Mouse (Mus musculus) midbrain, embryonic 10.5 days (tissue): ENCODE data around the gene Olfr298. TPM values are rescaled to one million over a fixed set of nuclear protein-coding genes. Genes with fewer than 3 reads are reported as not detected.

Experiments
- DNase-seq: peaks from one replicate; pipeline ENCODE4 v3.0.0-alpha.2; 2017; ENCODE audit warnings: low spot score
- H3K27ac ChIP-seq: fragments of 300-500 bp; sonication (generic); replicated peaks from 2 replicates; pipeline ENCODE4 v1.5.1; 2016; ENCODE audit warnings: mild to moderate bottlenecking
- H3K27me3 ChIP-seq: fragments of 300-500 bp; sonication (generic); 2 replicates; pipeline ENCODE4 v1.6.1; 2016; ENCODE audit warnings: low read depth, mild to moderate bottlenecking; ENCODE audit not compliant: poor library complexity, severe bottlenecking
- H3K36me3 ChIP-seq: fragments of 300-500 bp; sonication (generic); 2 replicates; pipeline ENCODE4 v1.6.1; 2016; ENCODE audit warnings: mild to moderate bottlenecking, moderate library complexity
- H3K4me1 ChIP-seq: fragments of 300-500 bp; sonication (generic); 2 replicates; pipeline ENCODE4 v1.6.1; 2016
- H3K4me3 ChIP-seq: fragments of 300-500 bp; sonication (generic); 2 replicates; pipeline ENCODE4 v1.5.1; 2016; ENCODE audit warnings: mild to moderate bottlenecking, moderate library complexity
- H3K9me3 ChIP-seq: fragments of 300-500 bp; sonication (generic); replicated peaks from 2 replicates; pipeline ENCODE4 v1.6.1; 2016; ENCODE audit warnings: mild to moderate bottlenecking
- WGBS: fragments of 180-500 bp; shearing (Covaris S2); methylation state at CpG from one replicate; pipeline ENCODE4 v1.1.7; 2016; 5-methylcytosine and 5-hydroxymethylcytosine counted together
- polyA plus RNA-seq: library from polyadenylated mRNA; unstranded; fragments of >200 nt; fragmentation: Nextera tagmentation; extraction: Ambion mirVana; gene quantifications from 2 replicates; pipeline ENCODE4 v1.2.1, GENCODE M21; 2016

The Olfr298 gene
- not detected in 2 replicates for polyA plus RNA-seq

DNA sequence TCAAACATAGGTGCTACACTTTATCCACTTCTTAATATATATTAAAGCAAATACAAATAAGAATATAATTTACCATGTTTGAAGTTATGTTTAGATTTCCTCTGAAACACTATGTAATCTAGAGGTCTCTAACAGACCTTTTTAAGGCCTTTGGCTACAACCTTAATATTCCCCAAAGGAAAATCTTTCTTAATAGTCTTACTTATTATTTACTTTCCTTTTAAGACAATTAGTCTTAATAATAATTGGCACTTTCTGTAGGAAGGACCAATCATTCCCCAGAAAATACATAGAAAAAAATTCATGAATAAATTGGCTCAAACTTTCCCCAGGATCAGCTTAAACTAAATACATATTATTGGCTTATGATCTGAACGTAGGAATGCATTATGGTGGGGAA, at the start of gene Olfr298:
TSS of gene Olfr298 (minus strand) at position 101 of the 400 bp plus-strand sequence.
- H3K4me3 ChIP-seq: no peak within 1 kb of the TSS
- 83% methylated on average over 1 of the region's 1 CpGs for WGBS
- no peak within 1 kb of the TSS for H3K27ac ChIP-seq
- H3K27me3 ChIP-seq: no peaks in the 10 kb centered on the region
- DNase-seq: no peak
- no peaks in the 10 kb centered on the region for H3K4me1 ChIP-seq
- H3K9me3 ChIP-seq: no peaks in the 10 kb centered on the region
- H3K36me3 ChIP-seq: no peaks in the 10 kb centered on the region

DNA sequence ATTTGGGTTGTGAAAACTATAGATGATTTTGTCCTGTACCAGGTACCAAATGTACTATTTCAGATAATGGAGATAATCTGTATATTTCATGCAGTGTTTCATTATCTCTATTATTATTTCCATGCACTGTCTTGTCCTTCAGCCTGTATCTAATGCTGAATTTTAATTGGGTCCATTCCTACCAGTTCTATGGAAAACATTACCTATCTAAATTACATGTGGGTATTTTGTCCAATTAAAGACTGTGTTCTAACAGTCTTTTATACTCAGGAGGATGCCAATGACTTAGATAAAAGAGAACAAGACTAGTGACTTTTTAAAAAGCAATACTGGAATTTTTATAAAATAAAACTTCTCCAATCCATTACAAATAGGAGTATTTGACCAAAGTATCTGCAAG, 27.4 kb upstream of the Olfr298 start, which contains the start of gene Olfr297:
TSS of gene Olfr297 (plus strand) at position 301 of the 400 bp plus-strand sequence.
- Histone ChIP-seq H3K27ac (no peak within 1 kb of the TSS), H3K4me1 (no peaks in the 10 kb centered on the region), H3K36me3 (no peaks in the 10 kb centered on the region), H3K9me3 (no peaks in the 10 kb centered on the region), H3K27me3 (no peaks in the 10 kb centered on the region), H3K4me3 (no peak within 1 kb of the TSS)
- no peak for DNase-seq

DNA sequence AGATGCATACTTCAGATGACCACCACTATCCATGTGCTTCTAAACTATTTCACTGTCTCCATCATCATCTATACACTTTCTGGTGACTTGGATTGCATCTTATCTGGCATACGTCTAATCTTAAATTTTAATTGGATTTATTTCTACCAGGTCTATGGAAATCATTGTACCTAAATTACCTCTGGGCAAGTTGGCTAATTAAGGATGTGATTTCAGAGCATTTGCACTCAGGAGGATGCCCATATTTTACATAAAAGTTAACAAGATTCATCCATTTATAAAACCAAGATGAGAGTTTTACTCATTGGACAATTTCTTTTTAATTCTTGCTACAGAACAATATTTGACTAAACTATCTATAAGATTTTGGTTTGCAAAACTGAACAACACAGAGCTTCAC, 32.7 kb downstream of the Olfr298 start, which contains the start of gene Olfr299:
TSS of gene Olfr299 (plus strand) at position 301 of the 400 bp plus-strand sequence.
- WGBS: 94% methylated on average over 1 of the region's 1 CpGs
- no peak within 1 kb of the TSS for H3K27ac ChIP-seq

More for the DNA sequence above, 32.7 kb downstream of the Olfr298 start, which contains the start of gene Olfr299:
- Histone ChIP-seq H3K4me3 (no peak within 1 kb of the TSS), H3K4me1 (no peaks in the 10 kb centered on the region), H3K27me3 (no peaks in the 10 kb centered on the region), H3K36me3 (no peaks in the 10 kb centered on the region), H3K9me3 (no peaks in the 10 kb centered on the region)
- no peak for DNase-seq

Other genes starting within 250 kb of the Olfr298 start
- not detected in 2 replicates for gene Vmn2r76, start 246.2 kb downstream of the Olfr298 start, polyA plus RNA-seq
- gene Olfr310, start 215.3 kb downstream of the Olfr298 start, polyA plus RNA-seq: not detected in 2 replicates
- not detected in 2 replicates for gene Olfr309, start 178.8 kb downstream of the Olfr298 start, polyA plus RNA-seq
- gene Olfr308, start 166.9 kb downstream of the Olfr298 start, polyA plus RNA-seq: not detected in 2 replicates
- not detected in 2 replicates for gene Olfr307, start 154.9 kb downstream of the Olfr298 start, polyA plus RNA-seq
- not detected in 2 replicates for gene Olfr305, start 125.6 kb downstream of the Olfr298 start, polyA plus RNA-seq
- not detected in 2 replicates for gene Olfr304, start 105.8 kb downstream of the Olfr298 start, polyA plus RNA-seq
- not detected in 2 replicates for gene Olfr303, start 94.7 kb downstream of the Olfr298 start, polyA plus RNA-seq
- gene Olfr301, start 88.6 kb downstream of the Olfr298 start, polyA plus RNA-seq: not detected in 2 replicates
- gene Olfr299, start 32.6 kb downstream of the Olfr298 start, polyA plus RNA-seq: not detected in 2 replicates
- not detected in 2 replicates for gene Olfr297, start 27.5 kb upstream of the Olfr298 start, polyA plus RNA-seq
- gene Olfr295, start 91.4 kb upstream of the Olfr298 start, polyA plus RNA-seq: not detected in 2 replicates
- gene Olfr294, start 124.2 kb upstream of the Olfr298 start, polyA plus RNA-seq: not detected in 2 replicates
- not detected in 2 replicates for gene Olfr293, start 156.6 kb upstream of the Olfr298 start, polyA plus RNA-seq
- gene Olfr292, start 195.8 kb upstream of the Olfr298 start, polyA plus RNA-seq: not detected in 2 replicates